Mouse (Mus musculus) mouse trophoblast stem cell (cell line): ENCODE results near the gene Samd10.

Source experiments
- in situ Hi-C, 2 experiments: fragments of 300-500 bp; cut with MseI, MboI; formaldehyde crosslinking; loops; 2 replicates in 1 of 2; 3 replicates in 1 of 2; pipeline ENCODE4 v1.15.1; 2025

The Samd10 gene

DNA sequence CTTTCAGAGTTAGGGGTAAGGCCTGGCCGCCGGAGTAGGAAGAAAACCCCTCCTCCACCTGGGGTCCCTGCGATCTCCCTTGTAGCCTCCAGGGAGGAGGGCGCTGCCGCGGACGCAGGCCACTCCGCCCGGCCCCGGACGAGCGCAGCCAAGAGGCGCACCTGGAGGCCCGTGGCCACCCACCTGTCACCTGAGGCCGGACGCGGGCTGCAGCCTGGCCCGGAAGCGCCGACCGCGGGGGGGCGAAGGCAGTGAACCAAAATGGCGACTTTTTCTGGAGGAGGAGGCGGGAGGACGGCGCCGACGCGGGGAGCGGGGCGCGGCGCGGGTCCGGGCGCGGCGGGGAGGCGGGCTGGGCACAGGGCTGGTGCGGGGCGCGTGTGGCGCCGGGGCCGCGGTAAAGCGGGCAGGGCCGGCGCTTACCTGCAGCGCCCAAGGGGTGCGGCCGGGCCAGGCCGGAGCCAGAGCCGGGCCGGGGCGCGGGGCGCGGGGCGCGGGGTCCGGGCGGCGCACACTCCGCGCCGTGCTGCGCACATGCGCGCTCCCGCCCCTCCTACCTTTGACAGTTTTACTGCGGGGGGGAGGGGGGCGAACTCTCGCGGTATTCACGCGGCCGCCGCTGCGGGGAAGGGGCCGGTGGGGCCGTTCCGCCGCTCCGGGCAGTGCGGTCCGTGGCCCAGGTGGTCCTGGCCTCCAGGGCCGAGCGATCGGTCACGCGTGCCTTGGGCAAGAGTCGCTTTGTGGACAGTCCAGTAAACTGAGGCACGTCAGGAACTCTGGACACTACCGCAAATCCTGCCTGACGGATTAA, 6.6 kb downstream of the Samd10 start, which contains the start of gene Zfp512b:
Zfp512b (minus strand) TSS at position 573 of the 811 bp plus-strand sequence.
- in situ Hi-C loops: no loop called here

DNA sequence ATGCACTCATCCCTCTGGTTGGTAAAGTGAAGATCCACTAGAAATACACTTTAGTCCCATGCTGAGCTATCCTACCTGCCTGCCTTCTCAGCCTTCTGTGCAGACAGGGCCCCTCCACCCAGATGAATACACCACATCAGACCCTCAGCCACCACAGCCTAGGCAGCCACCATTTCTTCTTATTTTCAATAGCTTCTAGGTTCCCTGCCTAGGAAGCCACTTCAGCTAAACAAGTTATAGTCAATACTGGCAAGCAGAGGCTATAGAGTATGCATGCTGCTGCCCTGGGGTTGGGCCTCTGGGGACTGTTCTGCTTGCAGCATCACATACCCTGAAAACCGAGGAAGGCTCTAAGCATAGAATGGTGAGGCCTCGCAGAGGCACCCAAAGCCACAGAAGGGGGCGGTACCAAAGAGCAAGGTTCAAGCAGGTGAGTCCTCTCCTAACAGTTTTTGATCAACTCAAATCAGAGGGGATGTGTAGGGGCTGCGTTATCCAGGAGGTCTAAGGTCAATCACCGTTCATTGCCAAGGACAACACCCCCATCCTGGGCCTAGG, 7.4 kb downstream of the Samd10 start, which contains the start of gene Prpf6:
Prpf6 (plus strand) TSS at position 341 of the 558 bp plus-strand sequence.
- in situ Hi-C loops: no loop called here

DNA sequence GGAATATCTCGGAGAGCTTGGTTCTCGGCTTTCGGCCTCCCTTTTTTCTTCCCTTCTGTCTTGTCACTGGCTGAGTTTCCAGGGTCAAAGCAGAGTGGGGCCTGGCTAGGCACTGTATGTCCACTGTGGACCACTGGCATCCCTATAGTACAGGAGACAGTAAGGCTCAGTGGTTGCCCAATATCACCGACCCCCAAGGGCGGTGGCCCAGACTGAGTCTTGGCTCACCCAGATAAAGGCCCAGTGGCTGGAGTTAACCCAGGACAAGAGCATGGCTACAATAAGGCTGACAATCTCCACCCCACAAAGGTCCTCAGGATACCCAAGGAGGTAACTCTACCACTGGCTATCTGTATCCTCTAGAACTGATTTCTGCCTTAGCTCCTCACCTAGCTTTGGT, 8.5 kb downstream of the Samd10 start:
- in situ Hi-C loops: no loop called here

DNA sequence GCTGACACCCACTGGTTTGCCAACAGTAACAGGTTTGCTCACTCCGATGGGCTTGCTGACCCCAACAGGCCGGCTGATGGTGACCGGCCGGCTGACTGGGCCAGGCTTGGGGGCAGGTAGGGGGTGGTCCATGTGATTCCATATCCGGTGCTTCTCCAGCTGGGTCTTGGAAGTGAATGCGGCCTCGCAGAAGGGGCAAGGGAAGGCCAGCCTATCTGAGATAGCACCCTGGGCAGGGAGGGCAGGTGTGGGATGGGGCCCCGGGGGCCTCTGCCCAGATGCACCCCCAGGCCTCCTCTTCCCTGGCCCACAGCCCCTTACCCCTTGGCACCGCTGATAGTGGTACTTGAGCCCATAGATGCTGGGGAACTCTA, 9.3 kb downstream of the Samd10 start:
- in situ Hi-C loops: no loop called here

DNA sequence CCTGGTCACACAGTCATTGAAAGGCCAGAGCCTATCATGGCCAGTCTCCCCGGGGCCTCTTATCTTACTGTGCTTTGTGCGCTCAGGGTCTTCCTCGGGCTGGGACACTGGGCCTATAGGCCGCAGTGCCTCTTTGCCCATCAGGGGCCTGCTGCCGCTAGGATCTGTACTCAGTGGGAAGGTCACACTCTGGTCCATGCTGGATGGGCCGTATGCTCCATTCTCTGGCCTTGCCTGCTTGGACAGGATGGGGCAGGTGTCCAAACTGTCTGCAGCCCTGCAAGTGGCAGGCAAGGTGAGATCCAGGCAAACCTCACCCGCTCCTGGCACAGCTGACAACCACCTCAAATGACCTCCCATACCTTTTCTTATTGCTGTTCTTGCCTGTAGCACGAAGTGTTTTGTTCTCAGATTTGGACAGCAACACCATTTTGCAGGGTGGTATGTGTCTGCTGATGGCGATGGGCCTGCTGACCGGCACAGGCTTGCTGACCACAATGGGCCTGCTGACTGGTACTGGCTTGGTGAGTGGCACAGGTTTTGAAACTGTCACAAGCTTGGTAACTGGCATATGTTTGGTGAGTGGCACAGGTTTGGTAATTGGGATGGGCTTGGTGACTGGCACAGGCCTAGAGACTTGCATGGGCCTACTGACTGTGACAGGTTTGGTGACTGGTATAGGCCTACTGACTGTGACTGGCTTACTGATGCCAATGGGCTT, 9.8 kb downstream of the Samd10 start:
- in situ Hi-C loops: no loop called here

DNA sequence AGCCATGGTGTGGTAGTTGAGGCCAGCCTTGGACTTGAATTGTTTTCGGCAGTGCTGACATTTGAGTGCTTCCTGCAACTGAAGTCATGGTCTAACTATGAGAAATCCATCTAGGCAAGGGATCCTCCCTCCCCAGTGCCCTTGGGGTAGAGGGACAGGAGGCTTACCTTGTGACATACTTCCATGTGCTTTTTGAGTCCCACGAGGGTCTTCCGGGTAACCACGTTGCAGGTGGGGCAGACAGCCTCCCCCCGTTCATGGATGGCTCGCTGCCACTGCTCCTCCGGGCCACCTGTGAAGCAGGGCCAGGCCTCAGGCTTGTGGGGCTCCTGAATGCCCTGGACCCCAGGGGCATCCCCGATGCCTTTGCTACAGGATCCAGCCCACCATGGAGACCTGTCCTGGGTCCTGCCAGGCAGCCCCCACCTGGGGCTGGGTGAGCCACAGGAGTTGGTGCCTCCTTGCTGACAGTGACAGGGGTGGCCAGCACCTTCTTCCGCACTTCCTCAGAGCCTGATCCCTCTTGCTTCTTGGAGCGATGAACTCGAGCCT, 10.7 kb downstream of the Samd10 start:
- in situ Hi-C loops: no loop called here

DNA sequence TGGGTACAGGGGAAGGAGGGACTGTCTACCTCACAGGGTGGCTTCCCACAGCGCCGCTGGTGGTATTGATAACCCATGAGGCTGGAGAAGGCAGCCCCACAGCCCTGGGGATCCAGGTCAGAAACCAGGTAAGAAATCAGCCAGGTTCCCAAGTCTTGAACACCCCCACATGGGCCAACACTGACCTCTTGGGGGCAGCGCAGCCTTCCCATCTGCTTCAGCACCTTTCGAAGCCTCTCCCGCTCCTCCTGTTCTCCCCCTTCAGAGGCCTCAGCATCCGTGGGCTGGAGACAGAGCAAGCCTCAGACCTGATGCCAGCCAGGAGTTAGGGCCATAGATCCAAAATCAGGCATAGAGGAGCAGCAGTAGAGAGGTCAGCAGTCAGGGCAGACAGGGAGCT, 11.2 kb downstream of the Samd10 start:
- in situ Hi-C loops: no loop called here

DNA sequence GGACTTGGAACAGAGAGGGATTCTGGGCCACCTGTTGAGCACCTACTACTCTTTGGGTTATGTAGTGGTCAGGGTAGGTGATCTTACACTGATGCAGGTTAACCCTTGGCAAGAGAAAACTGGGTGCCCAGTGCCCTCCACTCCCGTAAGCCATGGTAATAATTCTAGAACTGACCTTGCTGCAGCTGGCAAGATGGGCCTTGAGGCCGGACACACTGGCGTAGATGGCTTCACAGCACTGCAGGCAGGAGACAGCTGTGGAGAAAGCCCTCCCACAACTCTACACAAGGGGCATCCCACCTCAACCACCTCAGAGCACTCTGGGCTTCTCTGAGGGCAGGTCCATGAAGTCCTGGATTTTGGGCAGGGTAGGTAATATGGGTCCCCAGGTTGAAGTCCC, 12.9 kb downstream of the Samd10 start:
- in situ Hi-C loops: no loop called here

DNA sequence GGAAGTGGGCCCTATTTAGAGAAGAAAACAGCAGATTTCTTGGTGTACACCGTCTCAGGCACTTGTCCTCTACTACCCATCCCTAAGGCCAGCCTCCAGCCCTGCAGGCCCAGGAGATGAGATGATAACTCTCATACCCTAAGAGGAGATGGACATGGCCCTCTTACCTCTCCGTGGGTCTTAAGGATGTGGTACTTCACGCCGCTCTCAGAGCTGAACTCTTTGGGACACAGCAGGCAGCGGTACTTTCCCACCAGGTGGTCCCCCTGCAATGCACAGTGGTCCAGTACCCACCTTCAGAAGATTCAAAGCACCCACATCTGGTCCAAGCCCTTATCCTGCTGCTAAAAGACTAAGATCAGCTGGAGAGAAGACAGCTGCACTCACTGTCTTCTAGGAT, 13.5 kb downstream of the Samd10 start:
- in situ Hi-C loops: no loop called here

DNA sequence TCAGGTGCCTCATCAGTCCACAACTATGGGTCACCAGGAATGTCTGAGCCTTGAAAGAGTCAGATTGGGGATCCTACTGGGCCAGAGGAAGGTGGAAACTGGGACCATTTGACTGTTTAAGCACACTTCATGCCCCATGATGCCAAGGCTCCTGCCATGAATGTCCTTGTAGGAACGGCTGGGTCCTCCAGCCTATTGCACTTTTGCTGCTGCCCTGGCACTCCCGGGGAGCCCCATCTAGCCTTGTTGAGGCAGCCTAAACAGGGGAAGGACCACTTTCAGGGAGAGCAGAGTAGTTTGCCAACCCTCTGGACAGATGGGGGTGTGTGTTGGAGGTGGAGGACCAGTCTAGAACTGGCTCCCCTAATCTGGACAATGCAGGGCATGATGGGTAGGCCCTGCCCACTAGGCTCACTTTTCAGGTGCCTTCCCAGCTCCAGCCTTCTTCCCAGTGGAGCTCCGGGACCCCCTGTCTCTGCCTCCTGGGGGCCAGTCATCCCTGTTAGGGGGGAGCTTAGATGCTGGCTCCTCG, 14.5 kb downstream of the Samd10 start, which contains the start of gene Uckl1:
Uckl1 (minus strand) TSS at position 482 of the 532 bp plus-strand sequence.
- in situ Hi-C loops: no loop called here

DNA sequence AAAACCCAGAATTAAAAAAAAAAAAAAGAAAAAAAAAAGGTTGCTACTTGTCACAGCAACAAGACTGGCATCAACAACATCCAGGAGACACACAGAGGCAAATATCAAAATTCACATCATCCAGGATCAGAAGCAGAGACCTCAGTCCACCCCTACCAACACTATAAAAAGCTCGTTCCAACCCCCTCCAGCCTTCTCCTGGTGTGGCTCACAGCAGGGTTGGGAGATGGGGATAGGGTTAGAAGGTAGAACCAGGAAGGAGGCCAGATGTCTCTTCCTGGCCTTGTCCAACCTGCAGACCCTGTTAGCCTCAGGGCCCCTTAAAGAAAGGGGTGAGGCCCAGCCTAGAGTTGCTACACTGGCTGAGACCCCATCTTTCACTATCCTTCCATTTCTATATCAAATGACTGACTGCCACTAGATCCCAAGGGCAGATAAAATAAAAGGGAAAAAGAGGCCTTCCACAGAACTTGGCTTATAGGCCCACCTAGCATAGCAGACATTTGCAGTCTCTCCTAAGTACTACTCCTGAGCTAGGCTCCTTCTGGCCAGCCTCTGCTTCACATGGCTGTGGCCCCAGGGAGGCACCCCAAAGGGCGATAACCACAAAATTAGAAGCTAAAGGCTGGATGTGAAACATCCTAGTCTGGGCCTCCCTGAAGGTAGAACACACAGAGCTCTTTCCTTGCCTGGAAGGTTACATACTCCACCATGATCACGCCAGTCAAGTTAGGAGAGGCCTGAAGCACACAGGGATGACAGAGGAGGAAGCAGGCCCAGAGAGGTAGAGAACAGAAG, 15.4 kb downstream of the Samd10 start:
- in situ Hi-C loops: no loop called here

DNA sequence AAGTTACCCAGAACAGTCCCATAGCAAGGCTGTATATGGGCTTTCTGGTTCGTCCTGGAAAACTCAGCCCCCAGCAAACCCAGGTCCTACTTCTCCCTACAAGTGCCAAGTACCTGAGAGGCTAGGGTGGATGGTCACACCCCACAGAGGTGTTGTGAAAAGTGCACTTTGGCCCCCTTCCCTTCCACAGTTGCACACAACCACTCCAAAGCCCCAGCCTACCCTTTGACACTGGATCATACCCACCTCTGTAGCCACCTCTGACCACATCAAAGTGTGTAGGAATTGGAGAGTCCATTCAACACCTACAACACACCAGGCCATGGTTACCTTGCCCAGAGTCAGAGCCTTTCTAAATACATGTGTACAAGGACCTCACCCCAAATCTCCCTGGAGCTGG, 16.1 kb downstream of the Samd10 start:
- in situ Hi-C loops: no loop called here

DNA sequence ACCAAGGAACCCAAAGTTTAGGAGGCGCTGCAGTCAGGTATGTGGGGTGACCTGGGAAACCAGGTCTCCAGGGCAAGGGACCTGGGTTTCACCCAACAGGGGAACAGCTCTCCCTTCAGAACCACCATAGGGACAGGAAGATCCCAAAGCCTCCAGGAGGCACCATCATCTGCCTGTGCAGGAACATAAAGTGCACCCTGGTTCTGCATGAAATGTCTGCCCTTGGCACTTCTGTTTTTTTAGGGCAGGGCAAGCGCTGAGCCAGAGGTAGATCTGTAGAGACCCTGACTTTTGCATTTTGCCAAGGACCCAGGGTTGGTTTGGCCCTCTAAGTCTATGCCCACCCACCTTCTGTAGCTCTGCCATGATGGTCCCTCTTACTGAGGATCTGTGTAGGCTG, 16.7 kb downstream of the Samd10 start:
- in situ Hi-C loops: no loop called here

DNA sequence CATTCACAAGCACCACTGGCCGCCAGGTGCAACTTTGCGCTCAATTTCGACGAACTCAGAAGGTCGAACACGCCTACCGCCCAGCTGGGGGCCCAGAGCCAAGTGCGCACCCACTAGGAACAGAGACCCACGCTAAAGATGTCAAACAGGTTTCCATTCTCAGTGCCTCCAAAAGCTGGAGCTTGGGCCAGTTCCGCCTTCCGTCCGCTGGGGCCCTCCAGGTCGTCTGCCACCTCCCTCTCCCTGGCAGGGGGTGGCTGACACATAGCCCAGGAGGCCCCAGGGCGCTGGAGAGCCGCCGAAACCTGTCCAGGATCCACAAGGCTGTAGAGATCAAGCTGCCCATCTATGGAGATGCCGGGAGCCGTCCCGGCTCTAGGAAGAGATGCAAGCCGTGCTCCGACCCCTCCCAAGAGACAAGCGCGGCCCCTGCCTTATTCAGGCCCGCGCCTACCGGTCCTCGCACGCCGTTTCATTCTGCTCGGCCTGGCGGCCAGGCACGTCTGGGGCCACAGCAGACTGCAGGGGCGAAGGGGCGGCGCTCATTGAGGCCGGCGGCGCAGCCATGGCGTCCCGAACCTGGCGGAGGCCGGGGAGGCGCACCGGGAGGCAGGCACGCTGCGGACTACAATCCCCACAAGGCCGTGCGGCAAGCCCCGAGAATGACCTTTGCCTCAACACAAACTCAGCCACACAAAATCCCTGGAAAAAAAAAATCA, 17.5 kb downstream of the Samd10 start:
- in situ Hi-C loops: no loop called here

DNA sequence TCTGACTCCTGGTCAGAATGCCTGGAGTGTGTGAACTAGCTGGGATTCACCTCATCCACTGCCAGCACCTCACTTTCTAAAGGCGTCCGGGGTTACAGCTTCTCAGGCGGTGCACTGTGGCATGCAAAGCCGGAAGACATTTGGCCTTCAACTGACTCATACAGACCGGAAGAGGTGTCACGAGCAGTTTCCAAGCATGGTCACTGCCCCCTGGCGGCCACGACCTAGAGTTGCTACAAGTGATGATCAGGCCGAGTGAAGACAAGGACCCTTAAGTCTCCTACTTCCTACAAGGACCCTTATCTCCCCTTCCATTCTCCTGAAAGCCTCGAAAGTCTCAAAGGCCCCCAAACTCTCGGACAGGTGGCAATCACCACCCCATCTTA, 18.0 kb downstream of the Samd10 start:
- in situ Hi-C loops: no loop called here

DNA sequence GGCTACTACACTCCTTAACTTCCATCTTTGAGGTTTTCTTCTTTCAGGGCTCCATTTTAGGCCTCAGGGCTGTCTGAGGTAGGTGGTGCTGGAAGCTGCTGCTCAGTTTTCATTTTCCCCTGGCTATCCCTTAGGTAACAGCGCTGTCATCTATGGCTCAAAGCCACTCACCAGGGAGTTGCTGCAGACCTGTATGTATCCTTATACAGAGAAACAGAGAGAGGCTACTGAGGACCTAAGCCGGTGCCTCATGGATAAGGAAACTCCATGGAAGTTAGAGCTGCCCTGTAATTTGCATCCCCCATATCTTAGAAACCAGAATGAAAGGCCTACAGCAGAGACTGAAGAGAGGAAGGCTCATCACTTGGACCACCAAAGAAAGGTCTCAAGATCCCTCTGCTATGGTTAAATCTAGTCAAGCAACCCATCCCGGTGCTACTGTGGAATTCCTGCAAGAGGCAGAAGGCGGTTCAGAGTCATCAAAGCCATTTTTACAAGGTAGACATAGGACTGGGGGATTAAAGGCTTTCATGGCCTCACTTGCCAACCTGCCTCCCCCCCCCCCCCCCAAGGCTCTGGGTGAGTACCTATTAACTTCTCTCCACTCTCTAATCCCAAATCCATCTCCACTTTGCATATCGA, 18.8 kb downstream of the Samd10 start:
- in situ Hi-C loops: no loop called here

DNA sequence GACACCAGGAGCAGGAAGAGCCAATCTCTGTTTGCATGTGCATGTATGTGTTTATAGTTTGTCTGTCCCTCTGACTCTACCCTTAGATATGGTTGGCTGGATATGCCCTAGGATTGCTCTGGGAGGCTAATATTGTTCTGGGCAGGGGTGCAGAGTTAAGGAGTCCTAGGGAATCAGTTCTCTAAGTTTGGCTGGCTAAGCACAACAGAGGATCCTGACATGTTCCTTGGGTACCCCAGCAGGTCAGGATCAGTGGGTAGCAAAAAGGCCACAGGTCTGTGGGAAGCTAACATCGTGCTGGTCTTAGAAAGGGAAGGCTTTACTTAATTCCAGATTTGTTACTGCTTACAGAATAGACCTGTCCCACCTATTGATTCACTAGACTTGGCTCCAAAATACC, 19.3 kb downstream of the Samd10 start:
- in situ Hi-C loops: no loop called here

DNA sequence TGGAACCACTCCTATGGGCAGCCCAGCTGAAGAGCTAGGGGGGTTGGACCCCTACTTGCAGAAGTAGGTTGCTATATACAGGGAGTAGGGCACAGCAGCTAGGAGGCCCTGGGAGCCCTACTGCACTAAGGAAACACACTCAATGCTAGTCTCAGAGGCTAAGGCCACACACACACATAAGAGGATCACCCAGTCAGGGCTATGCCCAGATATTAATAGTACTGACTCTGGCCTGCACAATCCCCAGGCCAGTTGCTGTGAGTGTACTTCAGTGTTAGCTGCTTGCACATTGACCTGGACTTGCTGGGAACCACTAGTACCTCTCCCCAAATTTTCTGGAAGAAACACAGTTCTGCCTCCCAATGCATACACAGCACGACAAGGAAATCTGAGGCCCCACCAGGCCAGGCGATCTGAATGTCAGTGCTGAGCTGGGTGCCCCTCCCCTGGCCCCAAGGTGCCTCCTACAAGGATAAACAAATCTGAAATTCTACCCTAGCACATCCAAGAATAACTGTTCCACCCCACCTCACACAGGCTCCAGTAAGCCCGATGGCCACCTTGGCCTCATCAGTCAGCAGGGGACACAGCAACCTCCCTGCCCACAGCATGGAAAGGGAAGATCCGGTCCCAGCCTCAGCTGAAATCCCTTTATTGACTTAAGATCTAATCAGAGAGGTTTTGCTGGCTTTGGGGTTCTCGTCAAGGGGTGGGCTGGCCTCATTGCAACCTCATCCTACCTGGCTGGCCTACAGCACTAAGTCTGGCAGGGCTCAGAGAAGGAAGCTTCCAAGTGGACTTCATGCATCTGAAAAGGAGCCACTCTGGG, 20.0 kb downstream of the Samd10 start:
- in situ Hi-C loops: no loop called here

DNA sequence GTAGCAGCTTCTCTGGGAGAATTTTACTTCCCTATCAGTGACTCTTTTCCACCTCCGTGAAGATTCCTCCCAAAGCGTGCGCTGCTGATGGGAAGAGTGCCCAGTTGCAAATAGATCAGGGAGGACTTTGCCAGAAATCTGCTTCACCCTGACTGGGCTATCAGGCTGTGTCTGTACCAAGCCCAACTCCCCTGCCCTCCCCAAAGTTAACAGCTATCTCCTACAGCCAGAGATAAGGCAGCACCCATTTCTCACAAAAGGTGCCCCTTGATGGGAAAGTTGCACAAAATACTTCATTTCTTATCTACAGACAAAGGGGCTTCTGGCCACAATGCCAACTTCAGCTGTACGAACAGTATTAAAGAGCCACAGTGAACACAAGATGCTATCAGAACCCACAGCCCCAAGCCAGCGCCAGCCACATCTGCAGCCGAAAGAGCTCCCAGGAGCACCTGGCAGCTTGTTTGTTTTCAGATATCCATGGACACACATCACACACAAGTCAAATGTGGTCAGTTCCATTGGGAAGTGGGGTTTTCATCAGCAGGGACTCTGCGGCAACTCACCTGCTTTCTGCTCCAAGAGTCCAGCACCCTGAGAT, 20.9 kb downstream of the Samd10 start:
- in situ Hi-C loops: no loop called here
